Mouse (Mus musculus): ENCODE data around the gene Lingo2. TPM values are rescaled to one million over a fixed set of nuclear protein-coding genes. Genes with fewer than 3 reads are reported as not detected.

Lingo2 gene
- polyA plus RNA-seq, 1 experiment from 2014 or later: 1.3 TPM

- 72% methylated on average over 1 of the region's 1 CpGs for WGBS (ENCODE audit: insufficient replicate concordance)
- no peak overlapping the region for H3K4me2 ChIP-seq
- no peak overlapping the region for H3K4me3 ChIP-seq (ENCODE audit: low read depth, low read length)
- no peaks in the 10 kb centered on the region for H3K27me3 ChIP-seq (ENCODE audit: control insufficient read depth, insufficient read depth, low read length)
- H3K9ac ChIP-seq (ENCODE audit: low read depth, low read length): no peak overlapping the region
- no peak for ATAC-seq (replicated peaks; ENCODE audit: insufficient number of reproducible peaks, low FRiP score, low TSS enrichment)
- H3K4me1 ChIP-seq (ENCODE audit: control insufficient read depth, insufficient read depth, low read length): no peaks in the 10 kb centered on the region
- H3K9me3 ChIP-seq (replicated peaks; ENCODE audit: control insufficient read depth, low read length): no peaks in the 10 kb centered on the region
- H3K27ac ChIP-seq (ENCODE audit: low read depth, low read length): no peak overlapping the region
- no peaks in the 10 kb centered on the region for H3K36me3 ChIP-seq (ENCODE audit: control insufficient read depth, insufficient read depth, low read length)
Measured at GRCm38 (mm10) chr4:35814698-35815097, 1136.8 kb downstream of the Lingo2 start.

DNA sequence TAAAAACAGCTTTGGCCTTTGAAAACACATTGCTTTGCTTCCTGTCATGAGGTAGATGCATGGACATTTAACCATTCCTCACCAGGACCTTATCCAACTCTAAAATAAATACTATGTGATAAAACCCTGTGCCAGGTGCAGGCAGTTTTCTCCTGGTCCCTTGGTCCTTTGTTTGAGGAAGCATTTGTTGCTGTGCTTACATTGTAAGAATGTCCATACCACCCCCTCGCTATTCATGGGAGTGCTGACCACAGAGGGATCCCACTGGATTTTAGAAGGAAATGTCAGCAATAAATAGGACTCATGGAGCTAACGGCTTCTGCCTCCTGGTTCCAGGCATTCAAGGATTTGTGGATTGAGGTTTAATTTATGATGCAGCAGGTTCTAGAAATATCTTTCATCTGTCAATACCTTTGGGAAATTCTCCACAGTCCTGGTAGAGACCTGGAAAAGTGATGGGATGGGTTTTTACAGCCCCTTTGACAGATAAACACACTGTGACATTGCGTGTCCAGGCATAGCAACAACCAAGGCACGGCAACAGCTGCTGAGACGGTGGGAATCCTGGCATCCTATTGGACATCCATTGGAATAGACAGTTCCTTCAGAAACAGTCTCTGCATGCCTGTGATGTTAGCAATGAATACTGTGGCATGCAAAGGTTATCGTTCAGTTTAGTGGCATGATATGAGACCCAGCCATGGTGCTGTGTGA lies 1143.9 kb downstream of the Lingo2 start:
- no peak for ATAC-seq (replicated peaks; ENCODE audit: insufficient number of reproducible peaks, low FRiP score, low TSS enrichment)
- Histone ChIP-seq H3K36me3 (ENCODE audit: control insufficient read depth, insufficient read depth, low read length) (no peaks in the 10 kb centered on the region), H3K27me3 (ENCODE audit: control insufficient read depth, insufficient read depth, low read length) (no peaks in the 10 kb centered on the region), H3K4me1 (ENCODE audit: control insufficient read depth, insufficient read depth, low read length) (no peaks in the 10 kb centered on the region), H3K4me3 (ENCODE audit: low read depth, low read length) (no peak overlapping the region), H3K9me3 (replicated peaks; ENCODE audit: control insufficient read depth, low read length) (no peaks in the 10 kb centered on the region), H3K4me2 (no peak overlapping the region), H3K27ac (ENCODE audit: low read depth, low read length) (no peak overlapping the region), H3K9ac (ENCODE audit: low read depth, low read length) (no peak overlapping the region)
- 76% methylated on average over 6 of the region's 6 CpGs for WGBS (ENCODE audit: insufficient replicate concordance)

GRCm38 (mm10) chr4:35806881-35807464 lies 1144.6 kb downstream of the Lingo2 start:
- Histone ChIP-seq H3K9me3 (replicated peaks; ENCODE audit: control insufficient read depth, low read length) (no peaks in the 10 kb centered on the region), H3K36me3 (ENCODE audit: control insufficient read depth, insufficient read depth, low read length) (no peaks in the 10 kb centered on the region), H3K9ac (ENCODE audit: low read depth, low read length) (no peak overlapping the region), H3K4me2 (no peak overlapping the region), H3K27me3 (ENCODE audit: control insufficient read depth, insufficient read depth, low read length) (no peaks in the 10 kb centered on the region), H3K27ac (ENCODE audit: low read depth, low read length) (no peak overlapping the region), H3K4me3 (ENCODE audit: low read depth, low read length) (no peak overlapping the region), H3K4me1 (ENCODE audit: control insufficient read depth, insufficient read depth, low read length) (no peaks in the 10 kb centered on the region)
- ATAC-seq (replicated peaks; ENCODE audit: insufficient number of reproducible peaks, low FRiP score, low TSS enrichment): no peak
- 72% methylated on average over 2 of the region's 2 CpGs for WGBS (ENCODE audit: insufficient replicate concordance)

DNA sequence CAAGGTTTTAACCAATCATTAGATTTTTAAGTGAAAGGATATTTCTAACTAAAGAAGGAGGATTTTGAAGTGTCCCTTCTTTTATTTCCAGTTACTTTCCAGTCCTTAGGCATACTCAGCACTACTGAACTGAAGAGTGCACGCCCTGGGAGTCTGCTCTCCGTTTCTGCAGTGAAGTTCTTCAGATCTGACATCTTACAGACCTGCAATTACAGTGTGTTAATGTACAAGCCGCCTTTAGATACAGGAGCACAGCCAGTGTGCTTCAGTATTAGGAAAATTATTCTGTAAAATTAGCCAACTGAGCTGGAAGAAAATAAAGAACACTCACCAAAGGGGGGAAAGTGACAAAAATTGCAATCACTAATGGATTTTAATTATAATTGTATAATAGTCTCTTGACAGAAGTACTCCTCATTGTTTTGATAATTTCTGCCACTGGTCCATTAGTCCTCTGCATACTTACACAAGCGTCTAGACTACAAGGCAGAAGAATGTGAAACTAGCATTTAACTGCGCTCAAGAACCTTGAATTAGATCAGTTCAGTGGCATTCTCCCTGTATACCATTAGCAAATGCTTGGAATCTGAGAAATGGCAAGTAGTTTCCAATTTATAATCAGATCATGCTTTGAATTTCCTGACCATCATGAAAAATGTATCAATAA lies 1167.2 kb downstream of the Lingo2 start:
- Histone ChIP-seq H3K27ac (ENCODE audit: low read depth, low read length) (no peak overlapping the region), H3K9ac (ENCODE audit: low read depth, low read length) (no peak overlapping the region), H3K27me3 (ENCODE audit: control insufficient read depth, insufficient read depth, low read length) (no peaks in the 10 kb centered on the region), H3K4me1 (ENCODE audit: control insufficient read depth, insufficient read depth, low read length) (no peaks in the 10 kb centered on the region), H3K9me3 (replicated peaks; ENCODE audit: control insufficient read depth, low read length) (no peaks in the 10 kb centered on the region), H3K4me2 (no peak overlapping the region), H3K36me3 (ENCODE audit: control insufficient read depth, insufficient read depth, low read length) (no peaks in the 10 kb centered on the region), H3K4me3 (ENCODE audit: low read depth, low read length) (no peak overlapping the region)
- ATAC-seq (replicated peaks; ENCODE audit: insufficient number of reproducible peaks, low FRiP score, low TSS enrichment): no peak
- WGBS (ENCODE audit: insufficient replicate concordance): 69% methylated on average over 5 of the region's 5 CpGs

DNA sequence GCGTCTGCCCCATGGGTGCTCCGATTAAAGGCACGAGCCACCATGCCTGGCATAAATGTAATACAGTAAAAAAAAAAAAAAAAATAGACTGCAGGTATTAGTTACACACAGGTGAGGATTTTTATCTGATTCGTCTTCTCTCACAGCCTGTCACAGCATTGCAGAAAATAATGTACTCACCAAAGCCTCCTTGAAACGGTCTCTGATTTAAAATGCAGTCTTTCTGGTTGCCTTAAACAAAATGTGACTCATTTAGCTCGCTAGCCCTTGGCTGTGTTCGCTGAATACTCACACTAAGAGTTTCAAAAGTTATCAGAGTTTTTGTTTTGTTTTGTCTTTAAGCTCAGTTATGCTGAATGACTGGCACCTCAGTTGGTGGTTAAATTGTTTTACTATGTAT lies 1180.7 kb downstream of the Lingo2 start:
- H3K27me3 ChIP-seq (ENCODE audit: control insufficient read depth, insufficient read depth, low read length): no peaks in the 10 kb centered on the region
- 78% methylated on average over 7 of the region's 7 CpGs for WGBS (ENCODE audit: insufficient replicate concordance)
- H3K4me2 ChIP-seq: no peak overlapping the region
- H3K27ac ChIP-seq (ENCODE audit: low read depth, low read length): no peak overlapping the region
- H3K9ac ChIP-seq (ENCODE audit: low read depth, low read length): no peak overlapping the region
- H3K36me3 ChIP-seq (ENCODE audit: control insufficient read depth, insufficient read depth, low read length): no peaks in the 10 kb centered on the region
- no peak overlapping the region for H3K4me3 ChIP-seq (ENCODE audit: low read depth, low read length)
- H3K9me3 ChIP-seq (replicated peaks; ENCODE audit: control insufficient read depth, low read length): no peaks in the 10 kb centered on the region
- ATAC-seq (replicated peaks; ENCODE audit: insufficient number of reproducible peaks, low FRiP score, low TSS enrichment): no peak
- no peaks in the 10 kb centered on the region for H3K4me1 ChIP-seq (ENCODE audit: control insufficient read depth, insufficient read depth, low read length)

DNA sequence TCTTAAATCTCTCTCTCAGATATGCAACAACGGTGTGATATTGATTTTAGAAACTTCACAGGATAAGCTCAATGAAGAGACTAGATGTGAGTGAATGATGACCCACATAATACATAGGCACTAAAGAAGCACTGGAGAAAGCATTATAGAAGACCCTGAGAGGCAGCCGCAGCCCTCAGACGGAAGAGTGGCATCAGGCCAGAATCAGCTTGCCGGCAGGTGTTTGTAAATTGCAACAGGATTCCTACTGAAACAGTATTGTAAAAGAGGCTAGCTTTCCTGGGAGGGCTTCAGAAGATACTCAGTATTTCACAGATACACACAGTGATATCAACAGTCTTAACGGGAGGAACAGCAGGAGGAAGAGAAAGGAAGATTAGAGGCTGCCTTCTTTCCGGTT lies 1184.6 kb downstream of the Lingo2 start:
- Histone ChIP-seq H3K4me2 (no peak overlapping the region), H3K4me3 (ENCODE audit: low read depth, low read length) (no peak overlapping the region), H3K27me3 (ENCODE audit: control insufficient read depth, insufficient read depth, low read length) (no peaks in the 10 kb centered on the region), H3K4me1 (ENCODE audit: control insufficient read depth, insufficient read depth, low read length) (no peaks in the 10 kb centered on the region), H3K27ac (ENCODE audit: low read depth, low read length) (no peak overlapping the region), H3K36me3 (ENCODE audit: control insufficient read depth, insufficient read depth, low read length) (no peaks in the 10 kb centered on the region), H3K9me3 (replicated peaks; ENCODE audit: control insufficient read depth, low read length) (no peaks in the 10 kb centered on the region), H3K9ac (ENCODE audit: low read depth, low read length) (no peak overlapping the region)
- 82% methylated on average over 6 of the region's 6 CpGs for WGBS (ENCODE audit: insufficient replicate concordance)
- no peak for ATAC-seq (replicated peaks; ENCODE audit: insufficient number of reproducible peaks, low FRiP score, low TSS enrichment)

- no peaks in the 10 kb centered on the region for H3K9me3 ChIP-seq (replicated peaks; ENCODE audit: control insufficient read depth, low read length)
- WGBS (ENCODE audit: insufficient replicate concordance): 85% methylated on average over 5 of the region's 5 CpGs
- H3K4me2 ChIP-seq: no peak overlapping the region
- no peaks in the 10 kb centered on the region for H3K4me1 ChIP-seq (ENCODE audit: control insufficient read depth, insufficient read depth, low read length)
- no peak for ATAC-seq (replicated peaks; ENCODE audit: insufficient number of reproducible peaks, low FRiP score, low TSS enrichment)
- no peaks in the 10 kb centered on the region for H3K27me3 ChIP-seq (ENCODE audit: control insufficient read depth, insufficient read depth, low read length)
- H3K36me3 ChIP-seq (ENCODE audit: control insufficient read depth, insufficient read depth, low read length): no peaks in the 10 kb centered on the region
- H3K27ac ChIP-seq (ENCODE audit: low read depth, low read length): no peak overlapping the region
- no peak overlapping the region for H3K9ac ChIP-seq (ENCODE audit: low read depth, low read length)
- H3K4me3 ChIP-seq (ENCODE audit: low read depth, low read length): no peak overlapping the region
Measured at GRCm38 (mm10) chr4:35761181-35761580, 1190.4 kb downstream of the Lingo2 start.

GRCm38 (mm10) chr4:35752121-35752860 lies 1199.3 kb downstream of the Lingo2 start:
- ATAC-seq (replicated peaks; ENCODE audit: insufficient number of reproducible peaks, low FRiP score, low TSS enrichment): no peak
- H3K4me2 ChIP-seq: no peak overlapping the region
- H3K4me1 ChIP-seq (ENCODE audit: control insufficient read depth, insufficient read depth, low read length): no peaks in the 10 kb centered on the region
- H3K36me3 ChIP-seq (ENCODE audit: control insufficient read depth, insufficient read depth, low read length): no peaks in the 10 kb centered on the region
- H3K9me3 ChIP-seq (replicated peaks; ENCODE audit: control insufficient read depth, low read length): no peaks in the 10 kb centered on the region
- H3K27me3 ChIP-seq (ENCODE audit: control insufficient read depth, insufficient read depth, low read length): no peaks in the 10 kb centered on the region
- 78% methylated on average over 6 of the region's 6 CpGs for whole genome bisulfite sequencing (ENCODE audit: insufficient replicate concordance)
- no peak overlapping the region for H3K9ac ChIP-seq (ENCODE audit: low read depth, low read length)
- no peak overlapping the region for H3K4me3 ChIP-seq (ENCODE audit: low read depth, low read length)
- H3K27ac ChIP-seq (ENCODE audit: low read depth, low read length): no peak overlapping the region
